Comparison of ENCODE assay signal across 8 mouse cellular contexts in the genomic region with DNA sequence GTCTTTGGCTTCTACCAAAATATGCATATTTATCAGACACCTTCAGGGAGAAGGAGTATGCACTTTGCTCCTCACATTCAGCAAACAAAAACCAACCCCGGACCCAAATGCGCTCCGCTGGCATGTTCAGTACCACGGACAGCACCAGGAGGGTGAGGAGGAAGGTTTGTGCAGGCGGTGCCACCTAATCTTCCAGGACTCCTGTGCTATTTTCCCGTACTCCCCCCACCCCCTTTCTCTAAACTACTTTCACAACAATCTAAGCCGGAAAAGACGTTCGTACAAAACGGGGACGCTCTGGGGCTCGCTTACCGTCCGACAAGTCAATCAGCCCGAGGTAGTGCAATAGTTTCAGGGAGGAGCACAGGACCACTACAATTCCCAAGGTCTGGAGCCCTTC.
DNase-seq lines count a peak whose midpoint lies in the region; ATAC-seq lines count a peak whose summit lies in the region.

No protein-coding gene starts in this region.

- no peaks in the 10 kb centered on the region for H3K9me3 ChIP-seq in limb, embryonic 11.5 days (ENCODE audit: control insufficient read depth, low read length)
- no peaks in the 10 kb centered on the region for H3K9me3 ChIP-seq in neural tube, embryonic 12.5 days

- intact Hi-C loops in heart, postnatal 10 days (cut with DNase I), result no loop called here

- H3K9ac ChIP-seq in limb, embryonic 11.5 days (ENCODE audit: low read length), result no peak overlapping the region
- no peak overlapping the region for H3K9ac ChIP-seq in neural tube, embryonic 12.5 days

- H3K4me1 ChIP-seq in limb, embryonic 11.5 days (ENCODE audit: control insufficient read depth, insufficient read depth, low read length), result 0 out of 2 replicates have a peak, but pooled peaks cover 2% of the 10 kb centered on the region
- peaks cover 6% of the 10 kb centered on the region; the same call in 1 of the 2 replicates for H3K4me1 ChIP-seq in neural tube, embryonic 12.5 days

- H3K4me2 ChIP-seq in limb, embryonic 11.5 days (ENCODE audit: low read depth, severe bottlenecking), result no peak overlapping the region
- H3K4me2 ChIP-seq in neural tube, embryonic 12.5 days (replicated peaks), result peak overlapping the region; percentile 44

- ATAC-seq in limb, embryonic 11.5 days (ENCODE audit: insufficient number of reproducible peaks, low FRiP score, low TSS enrichment, low read depth), result no peak
- no peak for ATAC-seq in neural tube, embryonic 12.5 days (ENCODE audit: low FRiP score, low read depth)

- no peak overlapping the region for H3K4me3 ChIP-seq in limb, embryonic 11.5 days (ENCODE audit: low read depth, low read length)
- no peak overlapping the region for H3K4me3 ChIP-seq in neural tube, embryonic 12.5 days

- H3K27me3 ChIP-seq in limb, embryonic 11.5 days (ENCODE audit: control insufficient read depth, insufficient read depth, low read length), result no peaks in the 10 kb centered on the region
- H3K27me3 ChIP-seq in neural tube, embryonic 12.5 days (replicated peaks), result peaks cover 8% of the 10 kb centered on the region

- WGBS in limb, embryonic 11.5 days, result 1% methylated on average over 15 of the region's 15 CpGs
- 2% methylated on average over 15 of the region's 15 CpGs for WGBS in neural tube, embryonic 12.5 days

- DNase-seq in right cerebral cortex, postnatal 14 days, result peak; percentile 11
- DNase-seq in right cerebral cortex, postnatal 25 days, result no peak
- peak; percentile 5 for DNase-seq in c-Kit-positive CD71-positive TER-119-positive erythroid progenitor cells, embryonic 14.5 days (ENCODE audit: low spot score)
- DNase-seq in heart, postnatal 10 days, result peak; percentile 39 to 67
- peak; percentile 93 for DNase-seq in limb, embryonic 11.5 days (ENCODE audit: low spot score)
- DNase-seq in T-cell, adult 2 months (ENCODE audit: low spot score), result no peak
- no peak for DNase-seq in MN1 (ENCODE audit: low spot score)

- H3K27ac ChIP-seq in limb, embryonic 11.5 days (replicated peaks; ENCODE audit: low read depth, low read length), result no peak overlapping the region
- no peak overlapping the region for H3K27ac ChIP-seq in neural tube, embryonic 12.5 days

- no peaks in the 10 kb centered on the region for H3K36me3 ChIP-seq in limb, embryonic 11.5 days (ENCODE audit: control insufficient read depth, insufficient read depth, low read length)
- no peaks in the 10 kb centered on the region for H3K36me3 ChIP-seq in neural tube, embryonic 12.5 days

Comparison
In these comparisons a context has a peak if more than half of its experiments do, and no peak if none do; other contexts are left out.
1. DNase-seq: peak in right cerebral cortex, postnatal 14 days (single experiment), c-Kit-positive CD71-positive TER-119-positive erythroid progenitor cells, embryonic 14.5 days (single experiment), heart, postnatal 10 days (2 of 2) and limb, embryonic 11.5 days (single experiment); none in right cerebral cortex, postnatal 25 days (single experiment), T-cell, adult 2 months (single experiment) and MN1 (single experiment).